Mouse (Mus musculus): ENCODE data around the gene Slc5a4a. TPM values are rescaled to one million over a fixed set of nuclear protein-coding genes. Genes with fewer than 3 reads are reported as not detected.

Gene Slc5a4a
- polyA plus RNA-seq, 1 experiment from 2014 or later, result not detected

DNA sequence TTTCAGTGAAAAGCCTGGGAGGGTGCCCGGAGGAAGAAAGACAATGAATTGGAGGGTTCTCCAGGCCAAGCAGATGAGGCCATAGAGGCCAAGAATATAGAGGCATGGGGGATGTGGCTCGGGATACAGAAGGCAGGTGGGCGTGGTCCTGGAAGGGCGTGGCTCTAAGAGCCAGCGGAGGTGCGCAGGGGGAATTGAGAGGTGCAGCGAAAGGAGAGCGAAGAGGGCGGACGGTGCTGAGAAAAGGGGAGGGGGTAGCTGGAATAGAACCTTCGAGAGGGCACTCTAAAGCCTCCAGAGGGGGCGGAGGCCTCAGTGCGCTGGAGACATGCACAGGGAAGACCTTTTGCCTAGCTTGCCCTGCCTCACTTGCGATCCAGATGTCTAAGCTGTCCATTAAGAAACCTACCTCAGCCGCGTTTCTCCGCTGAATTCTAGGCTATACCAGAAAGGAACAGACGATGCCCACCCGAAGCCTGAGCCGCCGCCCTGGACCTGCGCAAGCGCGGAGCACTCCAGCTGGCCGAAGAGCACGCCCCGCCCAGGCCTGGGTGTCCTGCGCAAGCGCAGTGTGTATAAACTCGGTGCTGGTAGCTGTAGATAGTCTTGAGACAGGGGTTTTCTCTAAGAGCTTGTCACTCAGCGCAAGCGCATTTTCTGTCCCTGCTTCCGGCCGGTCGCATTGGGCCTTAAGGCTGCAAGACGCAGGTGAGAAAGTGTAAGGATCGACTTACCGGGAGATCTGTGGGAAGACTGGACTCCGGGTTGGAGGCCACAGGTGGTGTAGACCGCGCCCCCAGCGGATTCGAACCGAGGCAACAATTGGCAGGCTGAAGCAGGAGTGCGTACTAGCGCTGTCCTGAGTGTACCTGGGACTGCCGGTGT lies 90.3 kb downstream of the Slc5a4a start, which contains the start of gene Prmt2:
Prmt2 (minus strand) TSS at position 525 of the 885 bp plus-strand sequence.
- Histone ChIP-seq H3K36me3 (peaks cover 5% of the 10 kb centered on the region; the same call in 1 of the 2 replicates), H3K27me3 (ENCODE audit: insufficient read depth, poor library complexity, severe bottlenecking) (0 out of 2 replicates have a peak, but pooled peaks cover 4% of the 10 kb centered on the region), H3K9me3 (no peaks in the 10 kb centered on the region), H3K4me3 (peak within 1 kb of the TSS; percentile 77), H3K4me1 (replicated peaks) (peaks cover 31% of the 10 kb centered on the region), H3K27ac (peak within 1 kb of the TSS; percentile 92)
- DNase-seq (ENCODE audit: low spot score), result peak; percentile 92
- under 1% methylated on average over 47 of the region's 47 CpGs for WGBS

MicroRNAs encoded within 50 kb of the gene (microRNA counts, 519-probe panel; counts per million panel counts)
- microRNA mmu-miR-678, result 1,255 counts per million, percentile 77 among the panel's probes with 10 or more counts

Other genes with a start within 250 kb of the Slc5a4a start
- gene Smarcb1, start 225.8 kb upstream of the Slc5a4a start, polyA plus RNA-seq (2016; fragmentation: Nextera tagmentation; extraction: Ambion mirVana), result 284 and 332 TPM in 2 replicates
- 9.3 and 13.1 TPM in 2 replicates for gene Chchd10, start 214.3 kb upstream of the Slc5a4a start, polyA plus RNA-seq (2016; fragmentation: Nextera tagmentation; extraction: Ambion mirVana)
- 31.0 and 41.3 TPM in 2 replicates for gene Mmp11, start 211.0 kb upstream of the Slc5a4a start, polyA plus RNA-seq (2016; fragmentation: Nextera tagmentation; extraction: Ambion mirVana)
- gene Gm867, start 206.8 kb upstream of the Slc5a4a start, polyA plus RNA-seq (2016; fragmentation: Nextera tagmentation; extraction: Ambion mirVana), result 0.85 and 1.6 TPM in 2 replicates
- 0.37 and 0.61 TPM in 2 replicates for gene Vpreb3, start 204.4 kb upstream of the Slc5a4a start, polyA plus RNA-seq (2016; fragmentation: Nextera tagmentation; extraction: Ambion mirVana)
- not detected in 2 replicates for gene Gm5134, start 192.9 kb upstream of the Slc5a4a start, polyA plus RNA-seq (2016; fragmentation: Nextera tagmentation; extraction: Ambion mirVana)
- 29.7 and 37.6 TPM in 2 replicates for gene Zfp280b, start 114.8 kb upstream of the Slc5a4a start, polyA plus RNA-seq (2016; fragmentation: Nextera tagmentation; extraction: Ambion mirVana)
- not detected in 2 replicates for gene Slc5a4b, start 36.5 kb upstream of the Slc5a4a start, polyA plus RNA-seq (2016; fragmentation: Nextera tagmentation; extraction: Ambion mirVana)
- 80.1 and 97.5 TPM in 2 replicates for gene Prmt2, start 90.4 kb downstream of the Slc5a4a start, polyA plus RNA-seq (2016; fragmentation: Nextera tagmentation; extraction: Ambion mirVana)
- gene S100b, start 106.4 kb downstream of the Slc5a4a start, polyA plus RNA-seq (2016; fragmentation: Nextera tagmentation; extraction: Ambion mirVana), result not detected in 2 replicates
- 6.0 and 8.2 TPM in 2 replicates for gene Dip2a, start 197.8 kb downstream of the Slc5a4a start, polyA plus RNA-seq (2016; fragmentation: Nextera tagmentation; extraction: Ambion mirVana)